Mouse (Mus musculus): ENCODE data around the gene Rab42. TPM values are rescaled to one million over a fixed set of nuclear protein-coding genes. Genes with fewer than 3 reads are reported as not detected.

The Rab42 gene
- total RNA-seq, 2 experiments from 2014 or later = 1.4 to 1.6 TPM

- peak; percentile 90 to 91 for DNase-seq (ENCODE audit: low spot score in 2 of 2)
These were observed 28.9 kb downstream of the Rab42 start, which contains the start of gene Taf12 for GRCm38 (mm10) chr4:132274156-132274862. Taf12 (plus strand) TSS chr4:132274375.

GRCm38 (mm10) chr4:132273166-132273565 is 30.0 kb downstream of the Rab42 start:
- DNase-seq (ENCODE audit: low spot score in 2 of 2) = no peak

GRCm38 (mm10) chr4:132269740-132270560 is 33.2 kb downstream of the Rab42 start:
- peak; percentile 79 to 83 for DNase-seq (ENCODE audit: low spot score in 2 of 2)

- DNase-seq (ENCODE audit: low spot score in 2 of 2) = no peak
These were observed 34.1 kb downstream of the Rab42 start for GRCm38 (mm10) chr4:132268871-132269739.

- no peak for DNase-seq (ENCODE audit: low spot score in 2 of 2)
These were observed 36.3 kb downstream of the Rab42 start for GRCm38 (mm10) chr4:132266835-132267349.

- DNase-seq (ENCODE audit: low spot score in 2 of 2) = no peak
These were observed 39.9 kb downstream of the Rab42 start for GRCm38 (mm10) chr4:132263313-132263712.

- DNase-seq (ENCODE audit: low spot score in 2 of 2) = no peak
These were observed 40.9 kb downstream of the Rab42 start for GRCm38 (mm10) chr4:132262358-132262616.

- peak; percentile 70 to 82 for DNase-seq (ENCODE audit: low spot score in 2 of 2)
These were observed 41.4 kb downstream of the Rab42 start, which contains the start of gene Gmeb1 for GRCm38 (mm10) chr4:132261514-132262357. Gmeb1 (minus strand) TSS chr4:132261602.

GRCm38 (mm10) chr4:132260404-132261379 is 42.5 kb downstream of the Rab42 start:
- DNase-seq (ENCODE audit: low spot score in 2 of 2) = peak; percentile 38 to 53

GRCm38 (mm10) chr4:132259248-132259647 is 43.9 kb downstream of the Rab42 start:
- no peak for DNase-seq (ENCODE audit: low spot score in 2 of 2)

- no peak for DNase-seq (ENCODE audit: low spot score in 2 of 2)
These were observed 46.8 kb downstream of the Rab42 start for GRCm38 (mm10) chr4:132256384-132256783.

GRCm38 (mm10) chr4:132254986-132255385 is 48.2 kb downstream of the Rab42 start:
- DNase-seq (ENCODE audit: low spot score in 2 of 2) = no peak

- no peak for DNase-seq (ENCODE audit: low spot score in 2 of 2)
These were observed 49.6 kb downstream of the Rab42 start for GRCm38 (mm10) chr4:132253622-132254021.

GRCm38 (mm10) chr4:132253128-132253527 is 50.1 kb downstream of the Rab42 start:
- no peak for DNase-seq (ENCODE audit: low spot score in 2 of 2)

Other genes with a start within 250 kb of the Rab42 start
- gene Gm10300, start 228.7 kb downstream of the Rab42 start, total RNA-seq (2021) = under 1 TPM; 0.38 to 0.46 TPM
- 10 to 100 TPM; 50.9 to 58.5 TPM for gene Epb41, start 228.1 kb downstream of the Rab42 start, total RNA-seq (2021)
- under 1 TPM; 0.70 to 0.99 TPM for gene Oprd1, start 158.9 kb downstream of the Rab42 start, total RNA-seq (2021)
- 10 to 100 TPM; 55.7 to 60.1 TPM for gene Ythdf2, start 91.1 kb downstream of the Rab42 start, total RNA-seq (2021)
- gene Gmeb1, start 41.8 kb downstream of the Rab42 start, total RNA-seq (2021) = 10 to 100 TPM; 15.7 to 18.0 TPM
- gene Taf12, start 29.0 kb downstream of the Rab42 start, total RNA-seq (2021) = 10 to 100 TPM; 30.7 to 37.8 TPM
- 10 to 100 TPM; 27.1 to 32.9 TPM for gene Trnau1ap, start 26.2 kb upstream of the Rab42 start, total RNA-seq (2021)
- 10 to 100 TPM; 15.4 to 15.6 TPM for gene Rcc1, start 50.2 kb upstream of the Rab42 start, total RNA-seq (2021)
- gene Phactr4, start 119.1 kb upstream of the Rab42 start, total RNA-seq (2021) = 10 to 100 TPM; 41.6 to 81.7 TPM
- gene Med18, start 160.5 kb upstream of the Rab42 start, total RNA-seq (2021) = 1 to 10 TPM; 6.0 to 8.3 TPM
- gene Sesn2, start 207.1 kb upstream of the Rab42 start, total RNA-seq (2021) = 10 to 100 TPM; 20.5 to 21.5 TPM
- 100 to 1,000 TPM; 233 to 327 TPM for gene Atpif1, start 230.3 kb upstream of the Rab42 start, total RNA-seq (2021)
- gene Dnajc8, start 232.2 kb upstream of the Rab42 start, total RNA-seq (2021) = 10 to 100 TPM; 73.1 to 97.9 TPM